Mouse (Mus musculus): ENCODE data around the gene Elfn1. TPM values are rescaled to one million over a fixed set of nuclear protein-coding genes. Genes with fewer than 3 reads are reported as not detected.
A peak's percentile ranks its signal among the peaks of the same experiment; 100 is the strongest.

Elfn1 gene
- total RNA-seq (2021): under 1 TPM; 0.65 to 0.81 TPM

GRCm38 (mm10) chr5:139907714-139908242 is at the start of gene Elfn1:
Gene Elfn1 (plus strand): TSS chr5:139907943.
- peak; percentile 31 for DNase-seq

- DNase-seq: no peak
Observed at GRCm38 (mm10) chr5:139860328-139861104, 47.2 kb upstream of the Elfn1 start.

DNA sequence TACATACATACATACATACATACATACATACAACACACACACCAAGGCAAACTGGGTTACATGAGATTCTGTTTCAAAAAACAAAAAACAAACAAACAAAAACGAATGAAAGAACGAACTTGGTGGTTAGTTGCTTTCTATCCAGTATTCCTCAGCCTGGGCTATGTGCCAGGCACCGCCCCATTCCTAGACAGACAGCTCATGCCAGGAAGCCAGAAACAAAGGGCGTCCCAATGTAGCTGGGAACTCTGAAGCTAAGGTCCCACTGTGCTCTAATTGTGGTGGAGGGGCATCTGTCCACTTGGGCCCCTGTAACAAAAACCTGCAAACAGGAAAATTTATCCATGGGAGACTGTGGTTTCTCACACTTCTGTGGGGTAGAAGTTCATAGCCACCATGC is 45.0 kb upstream of the Elfn1 start:
- peak; percentile 84 for DNase-seq

- no peak for DNase-seq
Observed at GRCm38 (mm10) chr5:139870886-139871285, 36.9 kb upstream of the Elfn1 start.

DNA sequence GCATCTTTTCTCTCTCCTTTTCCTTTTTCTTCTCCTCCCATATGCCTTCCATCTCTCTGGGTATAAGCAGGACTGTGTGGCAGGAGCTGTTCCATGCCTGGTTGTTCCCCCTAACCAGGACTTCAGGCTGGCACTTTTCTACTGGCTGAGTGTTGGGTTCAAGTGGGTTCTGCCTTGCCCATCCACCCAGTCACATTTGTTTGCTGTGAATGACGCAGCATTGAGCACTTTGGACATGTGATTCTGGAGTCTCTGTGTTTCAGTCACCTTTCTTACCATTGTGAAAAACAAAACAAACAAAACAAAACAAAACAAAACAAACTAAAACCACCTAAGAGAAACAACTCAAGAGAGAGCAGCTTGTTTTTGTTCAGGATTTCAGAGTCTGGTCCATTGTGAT is 36.2 kb upstream of the Elfn1 start:
- no peak for DNase-seq

DNA sequence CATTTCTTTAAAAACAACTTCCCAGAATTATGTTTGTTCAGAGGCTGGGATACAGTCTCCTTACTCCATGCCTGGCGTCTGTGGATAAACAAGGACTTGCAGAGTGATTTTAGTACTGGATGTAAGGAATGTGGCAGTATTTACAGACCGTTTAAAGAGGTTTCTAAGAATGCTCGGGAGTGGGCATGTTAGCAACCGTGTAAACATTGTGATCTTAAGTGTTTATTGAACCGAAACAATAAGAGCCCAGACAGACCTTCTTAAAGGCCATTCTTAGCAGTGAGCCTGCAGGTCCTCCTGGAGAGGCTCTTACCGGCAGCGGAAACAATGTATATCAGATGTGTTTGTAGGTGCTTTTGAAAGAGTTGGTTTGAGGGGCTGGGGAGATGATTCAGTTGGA is 30.2 kb upstream of the Elfn1 start:
- no peak for DNase-seq

DNA sequence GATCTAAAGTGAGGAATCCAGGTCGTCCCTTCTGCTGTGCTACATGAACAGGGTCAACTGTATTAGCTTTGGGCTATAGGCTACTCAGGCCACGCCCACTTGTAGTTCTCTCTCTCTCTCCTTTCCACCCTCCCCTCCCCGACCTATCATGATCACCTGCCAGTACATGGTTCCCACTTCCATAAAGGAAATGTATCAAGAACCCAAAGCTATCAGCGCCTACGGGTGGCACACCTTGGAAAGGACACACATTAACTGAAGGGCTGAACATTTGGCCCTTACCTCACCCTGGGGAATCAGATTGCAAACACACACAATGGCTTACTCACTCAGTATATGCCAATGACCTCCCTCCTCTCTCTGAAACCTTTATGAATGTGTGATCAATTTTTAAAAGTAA is 28.0 kb upstream of the Elfn1 start:
- DNase-seq: no peak

GRCm38 (mm10) chr5:139881161-139881560 is 26.6 kb upstream of the Elfn1 start:
- no peak for DNase-seq

DNA sequence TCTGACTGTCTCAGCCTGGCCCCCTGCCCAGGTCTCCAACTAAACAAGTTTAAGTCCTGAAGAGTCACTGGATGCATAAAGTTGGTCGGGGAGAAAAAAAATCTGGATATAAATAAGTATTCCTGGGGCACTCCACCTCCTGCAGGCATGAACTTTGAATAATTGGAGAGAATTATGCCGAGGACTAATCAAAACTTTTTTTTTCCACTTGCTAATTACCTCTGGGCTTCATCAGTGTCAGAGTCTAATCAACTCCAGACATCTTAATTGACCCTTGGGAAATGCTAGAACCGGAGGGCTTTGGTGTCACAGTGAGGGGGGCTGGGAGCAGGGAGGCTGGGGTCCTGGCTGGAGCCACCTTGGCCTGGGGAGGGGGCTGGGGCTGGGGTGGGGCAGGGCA is 19.1 kb upstream of the Elfn1 start:
- DNase-seq: no peak

DNA sequence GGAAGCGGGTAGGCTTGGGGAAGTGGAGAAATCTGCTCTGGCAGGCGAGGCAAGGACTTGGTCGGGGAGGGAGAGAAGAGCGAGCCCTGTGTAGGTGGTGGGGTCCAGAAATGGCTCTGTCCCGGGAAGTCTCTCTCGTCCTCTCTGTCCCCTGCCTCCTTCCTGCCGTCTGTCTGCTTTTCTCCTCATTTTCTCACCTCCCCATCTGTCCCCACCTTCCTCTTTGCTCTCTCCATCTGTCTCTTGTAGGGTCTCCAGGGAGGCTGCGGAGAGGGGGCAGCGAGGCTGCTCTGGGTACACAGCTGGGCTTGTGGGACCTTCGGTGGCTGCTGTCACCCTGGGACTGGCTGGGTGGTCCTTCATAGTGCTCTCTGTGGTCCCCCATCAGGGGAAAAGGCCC is 18.4 kb upstream of the Elfn1 start:
- DNase-seq: no peak

- DNase-seq: no peak
Observed at GRCm38 (mm10) chr5:139892326-139892994, 15.3 kb upstream of the Elfn1 start.

DNA sequence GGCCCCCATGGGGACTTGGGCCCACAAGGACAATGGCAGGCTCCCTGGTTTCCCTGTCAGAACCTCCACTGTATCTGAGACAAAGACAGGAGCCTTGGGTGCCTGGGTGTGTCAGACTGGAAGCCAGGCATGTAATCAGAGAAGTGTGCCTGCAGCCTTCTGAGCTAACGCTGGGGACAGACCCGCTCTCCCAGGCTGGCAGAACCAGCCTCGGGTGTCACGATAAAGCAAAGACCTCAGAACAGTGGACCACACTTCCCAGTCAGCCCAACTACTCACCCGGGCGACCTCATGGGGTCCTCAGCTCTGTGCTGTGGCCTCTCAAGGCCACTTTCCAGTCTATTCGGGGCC is 14.8 kb upstream of the Elfn1 start:
- no peak for DNase-seq

DNA sequence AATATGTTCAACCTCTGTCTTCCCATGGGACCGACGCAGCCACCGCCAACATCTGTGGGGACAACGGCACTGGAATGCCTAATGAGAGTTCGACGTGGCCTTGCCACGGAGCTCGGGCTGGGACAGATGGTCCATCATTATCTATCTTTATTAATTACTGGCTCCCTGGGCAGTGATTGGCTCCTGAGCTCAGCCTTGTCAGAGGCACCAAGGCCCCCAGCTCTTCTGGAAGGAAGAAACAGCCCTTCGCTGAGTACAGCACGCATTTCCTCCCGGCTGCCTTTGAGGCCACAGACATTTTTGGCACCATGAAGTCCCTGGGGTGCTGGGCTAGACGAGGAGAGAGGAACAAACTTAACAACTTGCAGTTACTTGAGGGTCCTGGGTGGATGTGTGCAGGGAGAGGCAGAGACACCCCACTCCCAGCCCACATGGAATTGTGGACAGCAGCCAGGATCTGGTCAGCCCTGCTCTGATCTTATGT is 13.7 kb upstream of the Elfn1 start:
- DNase-seq: peak; percentile 78

DNA sequence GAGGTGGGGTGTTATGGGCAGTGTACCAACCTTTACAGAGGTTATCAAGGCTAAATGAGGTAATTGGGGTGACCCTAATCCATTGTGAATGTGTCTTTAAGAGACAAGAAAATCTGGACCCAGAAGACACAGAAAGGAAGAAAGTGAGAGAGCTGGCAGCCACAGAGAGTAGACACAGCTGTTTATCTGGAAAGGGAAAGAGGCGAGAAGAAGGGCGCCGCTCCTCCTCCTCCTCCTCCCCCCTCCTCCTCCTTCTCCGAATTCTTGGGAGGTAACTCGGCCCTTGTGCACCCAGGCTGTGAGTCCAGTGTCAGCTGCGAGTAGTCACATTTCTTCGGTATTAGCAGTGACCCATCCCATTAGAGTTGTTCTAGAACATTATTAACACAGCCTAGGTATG is 8.7 kb upstream of the Elfn1 start:
- no peak for DNase-seq

GRCm38 (mm10) chr5:139905121-139905520 is 2.6 kb upstream of the Elfn1 start:
- DNase-seq: no peak

GRCm38 (mm10) chr5:139906507-139906906 is 1.2 kb upstream of the Elfn1 start:
- no peak for DNase-seq

DNA sequence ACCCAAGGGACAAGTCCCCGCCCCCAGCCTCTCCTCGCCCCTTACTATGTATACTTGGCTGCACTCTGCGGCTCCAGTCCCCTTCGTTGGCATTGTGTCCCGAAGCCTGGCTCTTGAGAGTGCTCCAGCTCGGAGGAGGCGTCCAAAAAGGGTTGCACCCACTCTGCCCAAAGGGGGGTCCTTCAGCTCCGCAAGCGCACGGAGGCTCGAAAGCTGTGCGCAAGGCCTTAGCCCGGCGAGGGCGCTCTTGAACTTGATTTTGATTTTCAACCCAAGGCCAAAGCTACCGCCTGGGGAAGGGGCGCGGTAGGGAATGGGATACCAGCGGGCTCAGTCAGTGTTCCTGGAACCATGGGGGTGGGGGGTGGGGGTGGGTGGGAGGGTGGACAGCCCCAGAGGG is 502 bp upstream of the Elfn1 start:
- peak; percentile 68 for DNase-seq

DNA sequence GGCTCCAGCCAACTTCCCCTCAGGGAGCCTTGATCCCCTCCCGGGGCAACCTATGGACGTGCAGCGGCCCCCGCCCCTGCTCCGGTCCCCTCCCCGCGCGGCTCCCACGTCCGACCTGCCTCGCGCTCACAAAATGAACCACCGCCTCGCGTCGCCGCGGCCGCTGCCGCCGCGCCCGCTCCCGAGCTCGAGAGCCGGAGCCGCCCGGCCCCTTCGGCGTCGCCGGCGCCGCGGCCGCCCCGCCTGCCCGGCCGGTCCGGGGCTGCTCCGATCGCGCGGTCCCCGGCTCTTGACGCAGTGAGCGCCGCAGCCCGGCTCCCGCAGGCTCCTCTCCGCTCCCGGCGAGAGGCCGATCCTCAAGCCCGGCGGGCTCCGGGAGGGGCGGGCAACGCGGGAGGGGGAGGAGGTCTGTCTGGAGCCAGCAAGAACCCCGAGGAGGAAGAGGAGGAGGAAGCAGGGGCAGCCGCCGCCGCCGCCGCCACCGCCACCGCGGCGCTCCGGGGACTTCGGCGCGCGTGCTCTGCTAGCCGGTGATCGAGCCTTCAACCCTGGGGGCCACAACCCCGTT is 584 bp downstream of the Elfn1 start:
- peak; percentile 26 for DNase-seq

DNA sequence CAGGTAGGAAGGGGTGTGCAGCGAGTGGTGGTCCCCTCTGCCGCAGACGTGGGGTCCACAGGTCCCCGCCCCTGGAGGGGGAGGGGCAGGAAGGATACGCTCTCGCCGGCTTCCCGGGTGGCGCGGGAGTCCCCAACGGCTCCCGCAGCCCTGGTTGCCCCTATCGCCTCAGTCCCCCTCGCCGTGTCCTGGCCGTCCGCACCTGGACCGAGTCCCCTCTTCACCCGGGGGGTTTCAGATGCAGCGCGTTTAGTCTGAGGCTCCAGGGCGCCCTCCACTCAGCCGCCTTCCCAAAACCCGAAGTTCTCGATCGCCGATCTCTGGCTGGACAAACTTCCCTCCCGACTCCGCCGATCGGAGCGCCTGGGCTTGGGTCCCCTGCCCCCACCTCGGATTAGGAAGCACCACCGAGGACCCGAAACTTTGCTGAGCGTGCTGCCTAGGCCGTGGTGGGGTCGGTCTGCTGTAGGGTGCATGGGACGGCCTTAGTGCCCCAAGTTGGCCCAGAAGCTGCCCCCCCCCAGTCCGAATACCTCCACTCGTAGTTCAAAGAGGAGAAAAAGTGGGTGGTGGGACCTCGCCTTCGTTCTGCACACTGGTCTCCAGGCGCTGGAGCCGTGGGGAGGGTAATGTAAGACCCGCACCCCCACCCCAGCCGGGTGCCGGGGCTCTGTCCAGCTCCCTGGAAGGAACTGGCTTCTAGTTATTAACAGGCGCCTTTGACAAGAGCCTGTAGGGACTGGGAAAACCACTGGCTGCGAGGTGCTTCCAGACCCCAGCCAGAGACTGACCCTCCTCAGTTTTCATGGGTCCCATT is 1.3 kb downstream of the Elfn1 start:
- DNase-seq: peak; percentile 27

- peak; percentile 27 for DNase-seq
Observed at GRCm38 (mm10) chr5:139909710-139910550, 2.2 kb downstream of the Elfn1 start.

- no peak for DNase-seq
Observed at GRCm38 (mm10) chr5:139910755-139911300, 3.1 kb downstream of the Elfn1 start.
